Mouse (Mus musculus) C2C12 (cell line): ENCODE measurements around the gene Cp. TPM values are rescaled to one million over a fixed set of nuclear protein-coding genes. Genes with fewer than 3 reads are reported as not detected.

ENCODE experiments used
- H3K27me3 ChIP-seq: one replicate; pipeline ENCODE4 v1.6.1; 2011; ENCODE audit not compliant: control insufficient read depth, insufficient read depth, insufficient read length
- H3K36me3 ChIP-seq: one replicate; pipeline ENCODE4 v1.6.1; 2011; ENCODE audit not compliant: control insufficient read depth, insufficient read depth
- H3K4me3 ChIP-seq: one replicate; pipeline ENCODE4 v1.5.1; 2011; ENCODE audit warnings: mild to moderate bottlenecking, control low read depth; ENCODE audit not compliant: poor library complexity, insufficient read depth, severe bottlenecking
- H3K79me2 ChIP-seq: one replicate; pipeline ENCODE4 v1.6.1; 2011; ENCODE audit not compliant: control insufficient read depth, insufficient read depth
- H3K79me3 ChIP-seq: one replicate; pipeline ENCODE4 v1.6.1; 2011; ENCODE audit warnings: low read depth, control low read depth
- H3ac ChIP-seq: one replicate; pipeline ENCODE3; 2011; ENCODE audit warnings: low read depth; ENCODE audit not compliant: control insufficient read depth, insufficient read length
- CEBPB ChIP-seq: IDR thresholded peaks from one replicate; pipeline ENCODE4 v1.6.1; 2011; ENCODE audit warnings: low read depth, mild to moderate bottlenecking, control low read depth, moderate library complexity
- CTCF ChIP-seq: IDR thresholded peaks from one replicate; pipeline ENCODE4 v1.5.1; 2011; ENCODE audit not compliant: control insufficient read depth, insufficient read depth, insufficient read length
- FOSL1 ChIP-seq: IDR thresholded peaks from one replicate; pipeline ENCODE4 v1.8.0; 2011; ENCODE audit warnings: mild to moderate bottlenecking, low read length; ENCODE audit not compliant: poor library complexity, insufficient read depth, severe bottlenecking
- MAX ChIP-seq: IDR thresholded peaks from one replicate; pipeline ENCODE4 v1.6.1; 2011; ENCODE audit warnings: mild to moderate bottlenecking, control low read depth
- MYOD1 ChIP-seq: IDR thresholded peaks from one replicate; pipeline ENCODE4 v1.6.1; 2011; ENCODE audit warnings: low read depth; ENCODE audit not compliant: control insufficient read depth, insufficient read length
- MYOG ChIP-seq: IDR thresholded peaks from one replicate; pipeline ENCODE4 v1.6.1; 2011; ENCODE audit not compliant: control insufficient read depth, insufficient read length; ENCODE audit errors: extremely low read depth
- USF1 ChIP-seq: IDR thresholded peaks from one replicate; pipeline ENCODE4 v1.6.1; 2011; ENCODE audit warnings: low read depth, mild to moderate bottlenecking, control low read depth, moderate library complexity
- polyA plus RNA-seq: library from polyadenylated mRNA; unstranded; fragments of >200 nt; fragmentation: generic; extraction: Trizol; gene quantifications from one replicate; pipeline ENCODE4 v1.2.1, GENCODE M21; 2012; ENCODE audit warnings: missing spikeins

Cp gene
- polyA plus RNA-seq, 1 experiment = 1.7 TPM

GRCm38 (mm10) chr3:19966072-19966471, 9.2 kb downstream of the Cp start:
- Histone ChIP-seq H3K79me2 (no peaks in the 10 kb centered on the region), H3K79me3 (no peaks in the 10 kb centered on the region), H3K36me3 (peaks cover 15% of the 10 kb centered on the region), H3K27me3 (no peaks in the 10 kb centered on the region), H3K4me3 (no peak overlapping the region), H3ac (no peak overlapping the region)
- TF ChIP-seq MYOG = no peak
- no peak for TF ChIP-seq MYOD1
- no peak for TF ChIP-seq CTCF
- no peak for TF ChIP-seq MAX
- no peak for TF ChIP-seq CEBPB
- no peak for TF ChIP-seq USF1
- no peak for TF ChIP-seq FOSL1

- no peaks in the 10 kb centered on the region for H3K79me3 ChIP-seq
- TF ChIP-seq USF1 (no peak), CEBPB (no peak), MYOG (no peak), MAX (no peak), FOSL1 (no peak), CTCF (no peak), MYOD1 (no peak)
- no peak overlapping the region for H3ac ChIP-seq
- peaks cover 11% of the 10 kb centered on the region for H3K36me3 ChIP-seq
- H3K79me2 ChIP-seq = no peaks in the 10 kb centered on the region
- no peaks in the 10 kb centered on the region for H3K27me3 ChIP-seq
- H3K4me3 ChIP-seq = no peak overlapping the region
Observed at GRCm38 (mm10) chr3:19978474-19978873, 21.6 kb downstream of the Cp start.

- TF ChIP-seq USF1 (peak; percentile 63), MYOD1 (no peak), CEBPB (no peak), FOSL1 (no peak), MAX (no peak), CTCF (no peak), MYOG (no peak)
- Histone ChIP-seq H3ac (no peak overlapping the region), H3K79me3 (no peaks in the 10 kb centered on the region), H3K79me2 (no peaks in the 10 kb centered on the region), H3K27me3 (no peaks in the 10 kb centered on the region), H3K36me3 (peaks cover 11% of the 10 kb centered on the region), H3K4me3 (no peak overlapping the region)
Observed at GRCm38 (mm10) chr3:19981156-19981555, 24.3 kb downstream of the Cp start.

GRCm38 (mm10) chr3:19982846-19983245, 26.0 kb downstream of the Cp start:
- no peaks in the 10 kb centered on the region for H3K27me3 ChIP-seq
- TF ChIP-seq USF1 (no peak), MYOD1 (no peak), MYOG (no peak), CTCF (no peak)
- no peaks in the 10 kb centered on the region for H3K79me3 ChIP-seq

GRCm38 (mm10) chr3:19986123-19986522, 29.3 kb downstream of the Cp start:
- TF ChIP-seq CEBPB (no peak), MYOD1 (no peak), CTCF (no peak), USF1 (no peak), FOSL1 (no peak), MYOG (no peak), MAX (no peak)
- no peak overlapping the region for H3K4me3 ChIP-seq

More at GRCm38 (mm10) chr3:19982846-19983245, 26.0 kb downstream of the Cp start:
- Histone ChIP-seq H3K4me3 (no peak overlapping the region), H3K36me3 (peaks cover 11% of the 10 kb centered on the region), H3ac (no peak overlapping the region), H3K79me2 (no peaks in the 10 kb centered on the region)

GRCm38 (mm10) chr3:19990031-19990430, 33.2 kb downstream of the Cp start:
- H3K79me2 ChIP-seq = no peaks in the 10 kb centered on the region
- peaks cover 2% of the 10 kb centered on the region for H3K36me3 ChIP-seq
- no peak overlapping the region for H3ac ChIP-seq
- H3K79me3 ChIP-seq = no peaks in the 10 kb centered on the region
- no peaks in the 10 kb centered on the region for H3K27me3 ChIP-seq
- H3K4me3 ChIP-seq = no peak overlapping the region
- TF ChIP-seq CTCF (no peak), FOSL1 (no peak), MAX (no peak), MYOD1 (no peak), CEBPB (no peak), MYOG (no peak), USF1 (no peak)

More at GRCm38 (mm10) chr3:19986123-19986522, 29.3 kb downstream of the Cp start:
- Histone ChIP-seq H3ac (no peak overlapping the region), H3K79me2 (no peaks in the 10 kb centered on the region), H3K36me3 (no peaks in the 10 kb centered on the region), H3K27me3 (no peaks in the 10 kb centered on the region), H3K79me3 (no peaks in the 10 kb centered on the region)
